Mouse (Mus musculus): ENCODE results near the gene Efcab6. TPM values are rescaled to one million over a fixed set of nuclear protein-coding genes. Genes with fewer than 3 reads are reported as not detected.
A peak's percentile ranks its signal among the peaks of the same experiment; 100 is the strongest.

Gene Efcab6
- total RNA-seq, 1 experiment, result 0.76 TPM

DNA sequence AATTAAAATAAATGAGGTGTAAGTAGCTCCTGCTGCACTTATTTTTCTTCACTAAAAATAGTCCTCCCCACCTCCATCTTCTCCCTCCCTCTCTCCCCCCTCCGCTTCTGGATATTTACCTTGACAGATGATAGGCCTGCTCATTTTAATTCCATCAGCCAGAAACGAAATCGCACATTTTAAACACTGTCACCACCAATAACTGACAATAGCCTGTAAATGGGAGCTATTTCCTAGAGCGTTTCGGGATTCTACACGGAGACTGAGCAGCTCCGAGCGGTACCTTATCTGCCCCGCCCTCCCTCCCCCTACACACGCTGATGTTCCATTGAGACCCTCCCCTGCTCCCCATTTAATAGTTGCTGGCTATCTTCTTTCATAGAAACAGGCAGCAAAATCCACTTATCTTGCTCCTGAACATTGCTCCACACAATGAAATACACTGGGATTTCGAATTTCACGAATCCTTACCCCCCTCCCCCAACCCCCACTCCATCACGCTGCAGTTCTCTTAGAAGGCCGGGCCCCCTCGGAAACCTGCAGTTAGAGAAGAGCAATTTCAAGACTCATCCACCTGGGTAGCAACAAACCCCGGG lies 4.4 kb upstream of the Efcab6 start:
- no peaks in the 10 kb centered on the region for H3K36me3 ChIP-seq (ENCODE audit: control insufficient read depth, insufficient read depth, low read length, poor library complexity, severe bottlenecking)
- peaks cover 3 to 12% of the 10 kb centered on the region in 2 experiments; a peak in 3 of 4 replicates for H3K4me1 ChIP-seq (ENCODE audit: control insufficient read depth in 2 of 2, insufficient read depth in 2 of 2, low read length in 2 of 2, poor library complexity in 1 of 2)
- no peak overlapping the region for H3K9ac ChIP-seq (ENCODE audit: insufficient read depth, low read depth, low read length, poor library complexity, severe bottlenecking)
- no peaks in the 10 kb centered on the region for H3K9me3 ChIP-seq (ENCODE audit: control insufficient read depth, insufficient read depth, low read depth, low read length)
- in situ Hi-C loops (cut with MboI; ENCODE audit: low sequenced_read_pairs in 2 of 2, unreplicated experiment in 2 of 2), result loop anchor here in 1 of 2 experiments (25.0 kb wide), 1 partner anchor 307 kb away; no protein-coding TSS in a partner anchor
- TF ChIP-seq MAFK (IDR thresholded peaks at IDR 0.05; ENCODE audit: insufficient read depth, low read depth, low read length), result no peak
- TF ChIP-seq HCFC1 (IDR thresholded peaks at IDR 0.05; ENCODE audit: borderline replicate concordance, insufficient read depth, low read length), result no peak
- TF ChIP-seq ZC3H11A (IDR thresholded peaks at IDR 0.05; ENCODE audit: borderline replicate concordance, low read depth, low read length), result no peak
- TF ChIP-seq ZNF384 (IDR thresholded peaks at IDR 0.05; ENCODE audit: low read depth, low read length), result no peak
- no peak for TF ChIP-seq CHD2 (IDR thresholded peaks at IDR 0.05; ENCODE audit: low read depth, low read length)
- peak overlapping the region in 1 of 2 experiments; percentile 21; a peak in 1 of 4 replicates for H3K4me3 ChIP-seq (ENCODE audit: insufficient read depth in 1 of 2, low read depth in 1 of 2, low read length in 2 of 2, poor library complexity in 1 of 2, severe bottlenecking in 1 of 2)
- no peak overlapping the region for H3K27ac ChIP-seq (ENCODE audit: insufficient read depth, low read depth, low read length, poor library complexity, severe bottlenecking)
- no peak for DNase-seq (ENCODE audit: low read depth, low spot score)

DNA sequence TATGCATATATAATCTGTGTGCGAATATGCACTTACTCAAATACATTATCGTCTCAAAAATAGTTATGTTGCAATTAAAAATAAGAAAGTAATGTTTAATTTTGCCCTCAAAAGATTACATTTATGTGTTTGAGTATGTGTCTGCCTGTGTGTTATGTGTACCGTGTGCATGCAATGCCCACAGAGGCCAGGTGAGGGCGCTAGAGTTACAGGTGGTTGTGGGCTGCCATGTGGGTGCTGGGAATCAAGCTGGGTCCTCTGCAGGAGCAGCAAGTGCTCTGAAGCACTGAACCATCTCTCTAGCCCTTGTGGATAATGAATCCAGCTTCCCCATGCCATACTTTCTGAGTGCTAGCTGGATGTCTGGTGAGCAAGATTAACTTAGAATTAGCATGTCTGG lies 522 bp upstream of the Efcab6 start:
- Histone ChIP-seq H3K9me3 (ENCODE audit: control insufficient read depth, insufficient read depth, low read depth, low read length) (no peaks in the 10 kb centered on the region), H3K4me3 (ENCODE audit: insufficient read depth in 1 of 2, low read depth in 1 of 2, low read length in 2 of 2, poor library complexity in 1 of 2, severe bottlenecking in 1 of 2) (no peak overlapping the region), H3K27ac (ENCODE audit: insufficient read depth, low read depth, low read length, poor library complexity, severe bottlenecking) (no peak overlapping the region), H3K9ac (ENCODE audit: insufficient read depth, low read depth, low read length, poor library complexity, severe bottlenecking) (no peak overlapping the region), H3K4me1 (ENCODE audit: control insufficient read depth in 2 of 2, insufficient read depth in 2 of 2, low read length in 2 of 2, poor library complexity in 1 of 2) (peaks cover 0 to 3% of the 10 kb centered on the region in 2 experiments; a peak in 1 of 4 replicates), H3K36me3 (ENCODE audit: control insufficient read depth, insufficient read depth, low read length, poor library complexity, severe bottlenecking) (no peaks in the 10 kb centered on the region)
- no peak for TF ChIP-seq HCFC1 (IDR thresholded peaks at IDR 0.05; ENCODE audit: borderline replicate concordance, insufficient read depth, low read length)
- TF ChIP-seq ZC3H11A (IDR thresholded peaks at IDR 0.05; ENCODE audit: borderline replicate concordance, low read depth, low read length), result no peak
- TF ChIP-seq ZNF384 (IDR thresholded peaks at IDR 0.05; ENCODE audit: low read depth, low read length), result no peak
- TF ChIP-seq CHD2 (IDR thresholded peaks at IDR 0.05; ENCODE audit: low read depth, low read length), result no peak
- TF ChIP-seq MAFK (IDR thresholded peaks at IDR 0.05; ENCODE audit: insufficient read depth, low read depth, low read length), result no peak
- in situ Hi-C loops (cut with MboI; ENCODE audit: low sequenced_read_pairs in 2 of 2, unreplicated experiment in 2 of 2), result loop anchor here in 1 of 2 experiments (25.0 kb wide), 1 partner anchor 303 kb away; no protein-coding TSS in a partner anchor
- no peak for DNase-seq (ENCODE audit: low read depth, low spot score)

DNA sequence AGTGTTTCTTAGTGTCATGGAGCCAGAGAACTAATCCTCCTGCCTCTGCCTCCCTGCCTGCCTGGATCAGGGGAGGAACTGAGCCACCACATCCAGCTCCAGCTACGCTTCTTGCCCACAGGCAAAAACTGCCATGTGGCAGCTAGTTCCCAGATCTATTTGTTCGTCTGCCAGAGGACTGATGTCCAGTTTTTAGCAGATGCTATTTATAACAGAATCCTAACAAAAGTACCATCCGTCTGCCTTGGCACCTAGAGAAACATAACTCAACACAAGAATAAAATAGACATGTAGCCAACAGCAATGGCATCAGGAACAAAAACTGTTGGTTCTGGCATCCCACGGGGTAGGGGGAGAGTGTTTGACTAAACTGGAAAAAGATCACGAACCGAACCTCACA lies 6.3 kb downstream of the Efcab6 start:
- Histone ChIP-seq H3K4me1 (ENCODE audit: control insufficient read depth in 2 of 2, insufficient read depth in 2 of 2, low read length in 2 of 2, poor library complexity in 1 of 2) (no peaks in the 10 kb centered on the region), H3K4me3 (ENCODE audit: insufficient read depth in 1 of 2, low read depth in 1 of 2, low read length in 2 of 2, poor library complexity in 1 of 2, severe bottlenecking in 1 of 2) (no peak overlapping the region), H3K9me3 (ENCODE audit: control insufficient read depth, insufficient read depth, low read depth, low read length) (no peaks in the 10 kb centered on the region), H3K36me3 (ENCODE audit: control insufficient read depth, insufficient read depth, low read length, poor library complexity, severe bottlenecking) (no peaks in the 10 kb centered on the region), H3K27ac (ENCODE audit: insufficient read depth, low read depth, low read length, poor library complexity, severe bottlenecking) (no peak overlapping the region), H3K9ac (ENCODE audit: insufficient read depth, low read depth, low read length, poor library complexity, severe bottlenecking) (no peak overlapping the region)
- in situ Hi-C loops (cut with MboI; ENCODE audit: low sequenced_read_pairs in 2 of 2, unreplicated experiment in 2 of 2), result loop anchor here (10.0 to 25.0 kb wide), 2 partner anchors 294 to 297 kb away; no protein-coding TSS in a partner anchor
- no peak for TF ChIP-seq CHD2 (IDR thresholded peaks at IDR 0.05; ENCODE audit: low read depth, low read length)
- no peak for TF ChIP-seq ZNF384 (IDR thresholded peaks at IDR 0.05; ENCODE audit: low read depth, low read length)
- no peak for TF ChIP-seq ZC3H11A (IDR thresholded peaks at IDR 0.05; ENCODE audit: borderline replicate concordance, low read depth, low read length)
- TF ChIP-seq MAFK (IDR thresholded peaks at IDR 0.05; ENCODE audit: insufficient read depth, low read depth, low read length), result no peak
- no peak for TF ChIP-seq HCFC1 (IDR thresholded peaks at IDR 0.05; ENCODE audit: borderline replicate concordance, insufficient read depth, low read length)
- DNase-seq (ENCODE audit: low read depth, low spot score), result no peak

DNA sequence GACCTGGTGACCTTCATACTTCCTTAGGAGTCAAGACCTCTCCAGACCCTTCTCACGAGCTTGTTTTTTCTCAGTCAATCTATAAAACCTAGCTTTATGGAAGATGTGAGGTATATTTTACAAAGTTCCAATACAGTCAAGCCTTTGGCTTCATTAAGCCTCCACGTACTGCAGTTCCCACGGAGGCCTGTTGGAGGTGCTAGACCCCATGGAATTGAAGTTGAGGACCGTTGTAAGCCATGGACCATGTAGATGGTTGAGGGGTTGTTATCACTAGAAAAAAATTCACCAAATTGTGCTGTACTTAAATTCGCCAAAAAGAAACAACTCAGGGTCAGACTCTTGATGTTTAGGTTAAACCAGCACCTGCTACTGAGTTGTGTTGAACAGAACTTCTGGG lies 9.1 kb downstream of the Efcab6 start:
- in situ Hi-C loops (cut with MboI; ENCODE audit: low sequenced_read_pairs in 2 of 2, unreplicated experiment in 2 of 2), result loop anchor here (10.0 to 25.0 kb wide), 2 partner anchors 291 to 294 kb away; no protein-coding TSS in a partner anchor
- no peak overlapping the region for H3K4me3 ChIP-seq (ENCODE audit: insufficient read depth in 1 of 2, low read depth in 1 of 2, low read length in 2 of 2, poor library complexity in 1 of 2, severe bottlenecking in 1 of 2)
- no peak overlapping the region for H3K9ac ChIP-seq (ENCODE audit: insufficient read depth, low read depth, low read length, poor library complexity, severe bottlenecking)
- TF ChIP-seq MAFK (IDR thresholded peaks at IDR 0.05; ENCODE audit: insufficient read depth, low read depth, low read length), result no peak
- TF ChIP-seq ZC3H11A (IDR thresholded peaks at IDR 0.05; ENCODE audit: borderline replicate concordance, low read depth, low read length), result peak; percentile 30; the same call in 1 of the 2 replicates
- TF ChIP-seq HCFC1 (IDR thresholded peaks at IDR 0.05; ENCODE audit: borderline replicate concordance, insufficient read depth, low read length), result no peak
- no peak for TF ChIP-seq CHD2 (IDR thresholded peaks at IDR 0.05; ENCODE audit: low read depth, low read length)
- TF ChIP-seq ZNF384 (IDR thresholded peaks at IDR 0.05; ENCODE audit: low read depth, low read length), result no peak
- no peak overlapping the region for H3K27ac ChIP-seq (ENCODE audit: insufficient read depth, low read depth, low read length, poor library complexity, severe bottlenecking)
- no peak for DNase-seq (ENCODE audit: low read depth, low spot score)
- H3K9me3 ChIP-seq (ENCODE audit: control insufficient read depth, insufficient read depth, low read depth, low read length), result no peaks in the 10 kb centered on the region
- H3K4me1 ChIP-seq (ENCODE audit: control insufficient read depth in 2 of 2, insufficient read depth in 2 of 2, low read length in 2 of 2, poor library complexity in 1 of 2), result no peaks in the 10 kb centered on the region
- no peaks in the 10 kb centered on the region for H3K36me3 ChIP-seq (ENCODE audit: control insufficient read depth, insufficient read depth, low read length, poor library complexity, severe bottlenecking)

Measured in ES-E14 (cell line).